ENCODE assay signal across 26 mouse cellular contexts in the genomic region with DNA sequence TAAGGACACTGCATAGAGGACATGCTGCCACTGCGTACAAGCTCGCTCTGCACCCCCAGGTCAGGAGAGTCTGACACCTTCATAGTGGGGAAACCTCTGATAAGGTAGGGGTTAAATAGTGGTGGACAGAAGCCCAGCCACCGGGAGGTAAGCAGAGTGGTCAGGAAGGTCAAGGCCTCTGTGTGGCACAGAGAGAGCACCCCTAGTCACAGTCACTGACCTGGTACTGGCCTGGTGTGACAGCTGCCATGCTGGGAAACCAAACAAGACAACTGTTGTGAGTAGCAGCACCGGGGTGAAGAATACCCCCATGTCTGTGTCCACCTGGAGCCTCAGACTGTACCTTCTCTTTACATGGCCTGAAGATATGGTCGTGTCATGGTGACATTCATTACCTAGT. TPM values are rescaled to one million over a fixed set of nuclear protein-coding genes. Genes with fewer than 3 reads are reported as not detected.
DNase-seq lines count a peak whose midpoint lies in the region; ATAC-seq and TF ChIP-seq lines count a peak whose summit lies in the region.
"Had no signal": no experiment of that assay in that cellular context is flagged by ENCODE, and none has a peak within 500 bp of the region (broad histone marks: within the 10 kb centered on the region; RNA-seq: fewer than 3 reads in every experiment).

No protein-coding gene starts in this region.

- DNase-seq in heart, embryonic 10.5 days (ENCODE audit: low spot score): peak; percentile 70
- DNase-seq in heart, adult 9 months (ENCODE audit: low spot score in 2 of 2): no peak
- DNase-seq in hindbrain, embryonic 10.5 days (ENCODE audit: low spot score): no peak
- no peak for DNase-seq in hindbrain, postnatal 0 days (ENCODE audit: low spot score)
- DNase-seq: adrenal gland, adult 8-10 months; adrenal gland, postnatal 14 days; adrenal gland, postnatal 36 days; B cell, adult 2 months; cerebellum, adult 11-12 months; cerebellum, adult 2 months; cerebellum, adult 9-10 months; cerebellum, postnatal 10 days; cerebellum, postnatal 25 days had no signal

- no peak overlapping the region for H3K9ac ChIP-seq in forebrain, embryonic 12.5 days
- H3K9ac ChIP-seq in forebrain, embryonic 15.5 days (replicated peaks): no peak overlapping the region
- no peak overlapping the region for H3K9ac ChIP-seq in hindbrain, embryonic 16.5 days (ENCODE audit: low read depth, low read length)
- 0 out of 2 replicates have a peak overlapping the region, but pooled peaks have one; percentile 4 for H3K9ac ChIP-seq in hindbrain, embryonic 13.5 days
- H3K9ac ChIP-seq in hindbrain, postnatal 0 days (replicated peaks; ENCODE audit: low read length): no peak overlapping the region
- H3K9ac ChIP-seq: embryonic facial prominence, embryonic 12.5 days; forebrain, embryonic 13.5 days had no signal

- H3K4me2 ChIP-seq in forebrain, embryonic 12.5 days: no peak overlapping the region
- H3K4me2 ChIP-seq in forebrain, embryonic 15.5 days (replicated peaks): no peak overlapping the region
- H3K4me2 ChIP-seq in hindbrain, embryonic 16.5 days (ENCODE audit: low read length): no peak overlapping the region
- no peak overlapping the region for H3K4me2 ChIP-seq in hindbrain, embryonic 13.5 days
- no peak overlapping the region for H3K4me2 ChIP-seq in hindbrain, postnatal 0 days (ENCODE audit: low read depth, low read length)
- H3K4me2 ChIP-seq: embryonic facial prominence, embryonic 12.5 days; forebrain, embryonic 13.5 days had no signal

- H3K4me1 ChIP-seq in forebrain, embryonic 12.5 days: peaks cover 15% of the 10 kb centered on the region; the same call in 1 of the 2 replicates
- no peaks in the 10 kb centered on the region for H3K4me1 ChIP-seq in forebrain, embryonic 15.5 days
- H3K4me1 ChIP-seq in heart, embryonic 10.5 days: no peaks in the 10 kb centered on the region
- peaks cover 28% of the 10 kb centered on the region for H3K4me1 ChIP-seq in hindbrain, embryonic 10.5 days (replicated peaks)
- 0 out of 2 replicates have a peak, but pooled peaks cover 2% of the 10 kb centered on the region for H3K4me1 ChIP-seq in hindbrain, embryonic 16.5 days (ENCODE audit: control insufficient read depth, insufficient read depth, low read depth, low read length)
- H3K4me1 ChIP-seq in hindbrain, embryonic 13.5 days (replicated peaks): peaks cover 28% of the 10 kb centered on the region
- H3K4me1 ChIP-seq in hindbrain, postnatal 0 days (ENCODE audit: insufficient read depth, low read length): no peaks in the 10 kb centered on the region
- H3K4me1 ChIP-seq: embryonic facial prominence, embryonic 12.5 days had no signal

- no peak for TF ChIP-seq CTCF in hindbrain, postnatal 0 days (IDR thresholded peaks at IDR 0.05; ENCODE audit: low read depth)

- WGBS in forebrain, embryonic 12.5 days: 73% methylated on average over 5 of the region's 5 CpGs
- WGBS in forebrain, embryonic 15.5 days: 81% methylated on average over 5 of the region's 5 CpGs
- WGBS in heart, embryonic 10.5 days: 63% methylated on average over 5 of the region's 5 CpGs
- 79% methylated on average over 5 of the region's 5 CpGs for WGBS in hindbrain, embryonic 10.5 days
- WGBS in hindbrain, embryonic 16.5 days: 77% methylated on average over 5 of the region's 5 CpGs
- WGBS in hindbrain, embryonic 13.5 days: 72% methylated on average over 5 of the region's 5 CpGs
- WGBS in hindbrain, postnatal 0 days: 81% methylated on average over 5 of the region's 5 CpGs

- H3K27ac ChIP-seq in forebrain, embryonic 12.5 days: no peak overlapping the region
- no peak overlapping the region for H3K27ac ChIP-seq in forebrain, embryonic 15.5 days (replicated peaks)
- H3K27ac ChIP-seq in heart, embryonic 10.5 days: no peak overlapping the region
- peak overlapping the region; percentile 51; the same call in 1 of the 2 replicates for H3K27ac ChIP-seq in hindbrain, embryonic 10.5 days
- H3K27ac ChIP-seq in hindbrain, embryonic 16.5 days (ENCODE audit: low read depth, low read length): no peak overlapping the region
- 0 out of 2 replicates have a peak overlapping the region, but pooled peaks have one; percentile 48 for H3K27ac ChIP-seq in hindbrain, embryonic 13.5 days
- no peak overlapping the region for H3K27ac ChIP-seq in hindbrain, postnatal 0 days
- H3K27ac ChIP-seq: embryonic facial prominence, embryonic 10.5 days; embryonic facial prominence, embryonic 12.5 days; forebrain, embryonic 10.5 days; forebrain, embryonic 13.5 days had no signal

- 0 out of 2 replicates have a peak, but pooled peaks have one; percentile 23 for ATAC-seq in forebrain, embryonic 12.5 days (ENCODE audit: low FRiP score)
- ATAC-seq in forebrain, embryonic 15.5 days (replicated peaks): no peak
- ATAC-seq in hindbrain, embryonic 16.5 days: no peak
- 0 out of 2 replicates have a peak, but pooled peaks have one; percentile 29 for ATAC-seq in hindbrain, embryonic 13.5 days (ENCODE audit: low FRiP score)
- ATAC-seq in hindbrain, postnatal 0 days: no peak
- ATAC-seq: activated CD4-positive, CD25-positive, alpha-beta regulatory T cell, adult 4 months; CD4-positive, CD25-positive, alpha-beta regulatory T cell, adult 4 months; forebrain, embryonic 13.5 days; forebrain, embryonic 16.5 days; Patski had no signal

- no peaks in the 10 kb centered on the region for H3K36me3 ChIP-seq in forebrain, embryonic 12.5 days (replicated peaks)
- H3K36me3 ChIP-seq in forebrain, embryonic 15.5 days: no peaks in the 10 kb centered on the region
- no peaks in the 10 kb centered on the region for H3K36me3 ChIP-seq in heart, embryonic 10.5 days
- no peaks in the 10 kb centered on the region for H3K36me3 ChIP-seq in hindbrain, embryonic 10.5 days
- no peaks in the 10 kb centered on the region for H3K36me3 ChIP-seq in hindbrain, embryonic 16.5 days (ENCODE audit: control insufficient read depth, insufficient read depth, low read length)
- no peaks in the 10 kb centered on the region for H3K36me3 ChIP-seq in hindbrain, embryonic 13.5 days
- H3K36me3 ChIP-seq in hindbrain, postnatal 0 days (ENCODE audit: insufficient read depth, low read length): no peaks in the 10 kb centered on the region
- H3K36me3 ChIP-seq: embryonic facial prominence, embryonic 10.5 days; embryonic facial prominence, embryonic 12.5 days; forebrain, embryonic 10.5 days; G1E had no signal

- no peaks in the 10 kb centered on the region for H3K9me3 ChIP-seq in forebrain, embryonic 12.5 days
- H3K9me3 ChIP-seq in forebrain, embryonic 15.5 days: no peaks in the 10 kb centered on the region
- H3K9me3 ChIP-seq in heart, embryonic 10.5 days: no peaks in the 10 kb centered on the region
- no peaks in the 10 kb centered on the region for H3K9me3 ChIP-seq in hindbrain, embryonic 10.5 days
- no peaks in the 10 kb centered on the region for H3K9me3 ChIP-seq in hindbrain, embryonic 16.5 days (ENCODE audit: control insufficient read depth, low read length)
- H3K9me3 ChIP-seq in hindbrain, embryonic 13.5 days: no peaks in the 10 kb centered on the region
- H3K9me3 ChIP-seq in hindbrain, postnatal 0 days (ENCODE audit: low read length): no peaks in the 10 kb centered on the region
- H3K9me3 ChIP-seq: embryonic facial prominence, embryonic 10.5 days; embryonic facial prominence, embryonic 12.5 days; forebrain, embryonic 10.5 days; forebrain, embryonic 13.5 days had no signal

- peaks cover 13% of the 10 kb centered on the region; the same call in 1 of the 2 replicates for H3K27me3 ChIP-seq in forebrain, embryonic 12.5 days
- no peaks in the 10 kb centered on the region for H3K27me3 ChIP-seq in forebrain, embryonic 15.5 days
- no peaks in the 10 kb centered on the region for H3K27me3 ChIP-seq in heart, embryonic 10.5 days (ENCODE audit: insufficient read depth, poor library complexity, severe bottlenecking)
- peaks cover 9% of the 10 kb centered on the region; the same call in 1 of the 2 replicates for H3K27me3 ChIP-seq in hindbrain, embryonic 10.5 days (ENCODE audit: insufficient read depth, poor library complexity, severe bottlenecking)
- no peaks in the 10 kb centered on the region for H3K27me3 ChIP-seq in hindbrain, embryonic 16.5 days (replicated peaks; ENCODE audit: control insufficient read depth, insufficient read depth, low read length)
- peaks cover 3% of the 10 kb centered on the region; the same call in 1 of the 2 replicates for H3K27me3 ChIP-seq in hindbrain, embryonic 13.5 days
- H3K27me3 ChIP-seq in hindbrain, postnatal 0 days (ENCODE audit: insufficient read depth, low read length): no peaks in the 10 kb centered on the region
- H3K27me3 ChIP-seq: embryonic facial prominence, embryonic 12.5 days; forebrain, embryonic 13.5 days had no signal

- H3K4me3 ChIP-seq in forebrain, embryonic 12.5 days (replicated peaks): no peak overlapping the region
- H3K4me3 ChIP-seq in forebrain, embryonic 15.5 days: no peak overlapping the region
- no peak overlapping the region for H3K4me3 ChIP-seq in heart, embryonic 10.5 days
- no peak overlapping the region for H3K4me3 ChIP-seq in hindbrain, embryonic 10.5 days
- no peak overlapping the region for H3K4me3 ChIP-seq in hindbrain, embryonic 16.5 days (ENCODE audit: low read length)
- no peak overlapping the region for H3K4me3 ChIP-seq in hindbrain, embryonic 13.5 days
- H3K4me3 ChIP-seq in hindbrain, postnatal 0 days (ENCODE audit: low read length): no peak overlapping the region
- H3K4me3 ChIP-seq: embryonic facial prominence, embryonic 10.5 days; embryonic facial prominence, embryonic 12.5 days; forebrain, embryonic 10.5 days; forebrain, embryonic 13.5 days had no signal

RNA-seq across cellular contexts. Expression of a gene that starts 47.8 kb away (rescaled TPM):
- polyA plus RNA-seq in forebrain, embryonic 12.5 days (2016; fragmentation: Nextera tagmentation; extraction: Ambion mirVana): 65.9 and 67.0 TPM in 2 replicates
- 61.4 and 62.1 TPM in 2 replicates for polyA plus RNA-seq in forebrain, embryonic 15.5 days (2015; fragmentation: Nextera tagmentation; extraction: Ambion mirVana)
- 31.9 and 39.6 TPM in 2 replicates for polyA plus RNA-seq in heart, embryonic 10.5 days (2016; fragmentation: Nextera tagmentation; extraction: Ambion mirVana)
- 58.1 and 66.3 TPM in 2 replicates for polyA plus RNA-seq in hindbrain, embryonic 10.5 days (2016; fragmentation: Nextera tagmentation; extraction: Ambion mirVana)
- polyA plus RNA-seq in hindbrain, embryonic 16.5 days (2015; fragmentation: Nextera tagmentation; extraction: Ambion mirVana): 71.6 and 72.9 TPM in 2 replicates
- 57.0 and 59.6 TPM in 2 replicates for polyA plus RNA-seq in hindbrain, embryonic 13.5 days (2015; fragmentation: Nextera tagmentation; extraction: Ambion mirVana)
- total RNA-seq in hindbrain, postnatal 0 days (2014; rRNA removed): 191 and 199 TPM in 2 replicates
- 75.7 and 78.5 TPM in 2 replicates for polyA plus RNA-seq in hindbrain, postnatal 0 days (2015; fragmentation: Nextera tagmentation; extraction: Ambion mirVana)
- polyA plus RNA-seq: G1E had no signal

Comparison
In these comparisons a context has a peak if more than half of its experiments do, and no peak if none do; other contexts are left out.
1. ATAC-seq: peak in forebrain, embryonic 12.5 days (single experiment) and hindbrain, embryonic 13.5 days (single experiment); none in forebrain, embryonic 15.5 days (single experiment), hindbrain, embryonic 16.5 days (single experiment) and hindbrain, postnatal 0 days (single experiment).
2. H3K27ac ChIP-seq: peak in hindbrain, embryonic 10.5 days (single experiment) and hindbrain, embryonic 13.5 days (single experiment); none in forebrain, embryonic 12.5 days (single experiment), forebrain, embryonic 15.5 days (single experiment), heart, embryonic 10.5 days (single experiment), hindbrain, embryonic 16.5 days (single experiment) and hindbrain, postnatal 0 days (single experiment).